Mouse (Mus musculus) olfactory bulb, adult 2 months (tissue): Measurements from ENCODE around the gene Gamt.

Experiments used
- CTCF ChIP-seq: fragments of 200-500 bp; IDR thresholded peaks from 2 replicates; pipeline ENCODE4 v1.5.1; 2012; ENCODE audit warnings: low read depth, mild to moderate bottlenecking, low read length, moderate library complexity; ENCODE audit not compliant: insufficient read depth
- POLR2A ChIP-seq: fragments of 200-500 bp; IDR thresholded peaks from 2 replicates; pipeline ENCODE4 v1.6.1; 2012; ENCODE audit warnings: mild to moderate bottlenecking, low read depth, low read length, moderate library complexity; ENCODE audit not compliant: insufficient read depth

DNA sequence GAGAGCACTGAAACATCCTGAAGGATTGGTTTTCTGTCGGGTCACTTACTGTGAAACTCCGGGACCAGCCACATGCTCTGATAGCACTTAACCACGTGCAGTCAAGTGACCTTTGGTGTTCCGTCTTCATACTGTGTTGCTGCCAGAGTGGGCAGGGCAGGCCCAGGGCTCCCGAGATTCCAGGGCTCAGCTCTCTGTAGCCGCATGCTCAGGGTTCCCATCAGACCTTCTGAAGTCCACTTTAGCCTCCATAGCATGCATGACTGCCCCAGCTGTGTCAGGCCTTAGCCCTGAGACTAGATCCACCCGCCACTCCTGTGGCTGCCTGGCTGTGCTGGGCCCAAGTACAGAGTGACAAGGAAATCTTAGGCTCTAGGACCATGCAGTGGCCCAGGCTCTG, 20.5 kb upstream of the Gamt start:
- no peak for TF ChIP-seq POLR2A
- no peak for TF ChIP-seq CTCF
